Mouse (Mus musculus): ENCODE results near the gene Fcgbp. TPM values are rescaled to one million over a fixed set of nuclear protein-coding genes. Genes with fewer than 3 reads are reported as not detected.

Gene Fcgbp
- polyA plus RNA-seq (2012), result not detected in 2 replicates

DNA sequence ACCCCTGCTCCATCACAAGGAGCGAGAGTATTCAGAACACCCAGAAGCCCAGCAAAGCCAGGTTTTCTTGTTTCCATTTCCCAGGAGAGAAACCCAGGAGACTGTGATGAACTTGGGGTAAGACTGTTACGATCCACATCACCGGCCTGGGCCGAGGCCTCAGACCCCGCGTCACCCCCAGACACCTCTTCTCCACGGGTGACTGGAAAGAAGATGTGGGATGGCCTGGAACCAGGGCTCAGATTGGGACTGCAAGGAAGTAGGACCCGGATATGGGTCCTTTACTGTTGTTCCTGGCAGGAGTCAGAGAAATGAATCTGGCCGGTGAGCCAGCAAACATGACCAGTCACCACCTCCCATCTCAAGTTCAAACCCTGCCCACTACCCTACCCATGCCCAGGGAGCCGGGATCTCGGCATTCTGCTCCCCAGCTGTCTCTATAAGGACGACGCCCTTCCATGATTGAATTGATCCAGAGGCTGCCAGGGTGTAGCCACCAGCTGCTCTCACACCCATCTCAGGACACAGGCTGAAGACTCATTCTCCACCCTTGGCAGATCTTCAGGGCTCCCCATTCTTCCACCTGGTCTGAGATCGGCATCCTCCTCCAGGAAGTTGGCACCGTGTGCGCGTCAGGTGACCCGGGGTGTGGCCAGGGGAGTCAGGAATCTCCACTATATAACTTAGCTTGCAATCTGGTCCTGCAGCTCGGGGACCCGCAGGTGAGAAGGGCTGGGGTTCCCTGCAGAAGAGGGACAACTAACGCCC is at the start of gene Fcgbp:
TSS of gene Fcgbp (plus strand) at position 706 of the 768 bp plus-strand sequence.

DNA sequence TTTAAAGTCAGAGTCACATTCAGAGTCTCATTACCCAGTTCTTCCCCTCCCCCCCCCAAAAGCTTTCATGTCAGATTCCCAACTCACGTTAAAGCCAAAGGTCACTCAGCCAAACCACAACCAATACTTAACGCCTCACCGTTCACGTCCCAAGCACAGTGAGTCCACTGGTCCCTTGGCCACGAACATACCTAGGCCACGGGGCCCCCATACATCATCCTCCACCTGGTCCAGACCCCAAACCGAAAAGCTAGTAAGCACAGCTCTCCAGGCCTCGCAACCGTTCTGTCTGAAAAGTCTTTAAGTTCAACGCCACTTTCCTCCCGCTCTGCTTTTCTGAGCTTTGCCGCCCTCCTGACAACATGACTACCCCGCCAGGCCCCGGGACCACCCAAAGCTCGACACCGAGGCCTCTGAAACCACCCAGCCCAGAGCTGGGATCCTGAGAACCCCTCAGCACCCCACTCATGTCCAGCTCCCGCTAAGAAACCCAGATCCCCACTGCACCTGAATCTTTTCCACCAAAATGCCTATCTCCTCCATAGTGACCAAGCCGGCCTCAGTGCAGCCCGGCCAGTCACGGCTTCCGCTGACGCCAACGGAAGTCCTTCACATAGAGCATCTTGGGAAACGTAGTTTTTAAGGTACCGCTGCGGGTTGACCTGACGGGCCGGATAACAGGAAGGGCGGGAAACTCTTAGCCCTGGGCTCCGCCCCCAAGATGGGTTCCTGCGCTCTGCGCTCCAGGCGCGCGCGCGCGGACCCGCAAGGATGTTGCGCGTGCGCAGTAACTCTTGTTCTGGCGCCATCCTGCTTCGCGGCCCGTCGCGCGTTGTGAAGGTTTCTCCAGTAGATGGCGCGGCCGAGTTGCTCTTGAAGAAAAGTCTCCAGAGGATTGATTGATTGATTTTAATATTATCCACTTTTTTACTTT is 21.3 kb upstream of the Fcgbp start, which contains the start of gene Psmc4:
TSS of gene Psmc4 (minus strand) at position 626 of the 934 bp plus-strand sequence.

DNA sequence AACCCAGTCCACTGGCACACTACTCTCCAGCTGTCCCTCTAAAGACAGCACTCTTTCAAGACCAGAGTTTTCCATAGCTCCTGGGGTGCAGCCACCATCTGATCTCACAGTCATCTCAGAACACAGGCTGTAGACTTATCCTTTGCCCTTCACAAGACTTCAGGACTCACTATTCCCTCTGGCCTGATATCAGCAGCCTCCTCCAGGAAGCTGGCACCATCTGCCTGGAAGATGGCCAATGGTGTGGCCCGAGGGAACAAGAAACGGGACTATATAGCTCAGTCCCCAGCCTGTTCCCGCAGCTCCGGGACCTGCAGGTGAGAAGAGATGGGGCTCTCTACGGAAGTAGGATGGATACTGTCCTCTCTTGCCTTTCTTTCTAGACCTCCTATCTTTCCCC is 58.1 kb downstream of the Fcgbp start, which contains the start of gene 9530053A07Rik:
TSS of gene 9530053A07Rik (plus strand) at position 301 of the 400 bp plus-strand sequence.

DNA sequence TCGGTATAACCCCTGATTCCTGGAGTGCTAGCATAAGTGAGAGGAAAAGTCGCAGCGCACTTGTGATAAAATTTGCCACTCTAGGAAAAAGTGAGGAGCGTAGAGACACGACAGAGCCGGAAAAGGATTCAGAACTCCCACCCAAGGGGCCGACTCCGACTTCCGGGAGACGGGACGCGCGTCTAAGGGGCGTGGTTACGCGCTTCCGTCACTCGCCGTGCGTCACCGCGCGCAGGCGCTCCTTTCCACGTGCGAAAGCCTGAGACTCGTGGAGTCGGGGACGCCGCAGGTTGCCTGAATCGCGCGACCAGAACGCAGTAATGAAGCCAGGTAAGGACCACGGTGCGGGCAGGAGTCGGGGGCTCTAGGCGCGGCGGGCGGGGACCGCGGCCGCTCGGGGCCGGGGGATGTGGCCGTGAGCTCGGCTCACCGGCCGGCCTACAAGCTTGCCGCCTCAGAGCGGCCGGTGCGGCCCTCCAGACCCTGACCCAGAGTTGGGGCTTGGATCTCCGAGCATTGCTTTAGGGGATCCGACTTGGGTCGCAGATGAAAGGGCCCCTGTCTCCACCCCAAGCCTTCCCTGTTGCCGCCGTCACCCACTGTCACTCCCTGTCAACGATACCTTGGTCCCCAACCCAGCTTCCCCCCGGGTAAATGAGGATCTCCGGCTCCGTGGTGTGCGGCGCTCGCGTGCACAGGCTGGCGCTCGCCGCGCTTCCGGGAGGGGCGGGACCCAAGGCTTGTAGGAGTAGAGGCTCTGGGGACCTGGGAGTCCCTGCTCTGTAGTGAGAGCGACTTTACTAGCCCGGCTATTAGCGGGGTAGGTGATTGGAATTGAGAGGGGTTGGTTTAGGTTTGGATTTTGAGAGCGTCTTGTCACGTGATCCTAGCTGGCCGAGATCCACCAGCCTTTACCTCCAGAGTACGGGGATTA is 98.7 kb downstream of the Fcgbp start, which contains the start of gene Fbl:
TSS of gene Fbl (plus strand) at position 222 of the 934 bp plus-strand sequence.

Other genes starting within 250 kb of the Fcgbp start
- 0.15 and 0.39 TPM in 2 replicates for gene Zfp59, start 232.6 kb upstream of the Fcgbp start, polyA plus RNA-seq (2012)
- gene Zfp607a, start 213.7 kb upstream of the Fcgbp start, polyA plus RNA-seq (2012), result 0.10 and 0.19 TPM in 2 replicates
- gene Zfp974, start 141.8 kb upstream of the Fcgbp start, polyA plus RNA-seq (2012), result not detected in 2 replicates
- 0.18 and 0.27 TPM in 2 replicates for gene Zfp780b, start 92.1 kb upstream of the Fcgbp start, polyA plus RNA-seq (2012)
- gene Zfp850, start 57.1 kb upstream of the Fcgbp start, polyA plus RNA-seq (2012), result 0.26 and 0.34 TPM in 2 replicates
- 87.0 and 88.8 TPM in 2 replicates for gene Psmc4, start 21.1 kb upstream of the Fcgbp start, polyA plus RNA-seq (2012)
- not detected in 2 replicates for gene 9530053A07Rik, start 58.2 kb downstream of the Fcgbp start, polyA plus RNA-seq (2012)
- gene Fbl, start 98.5 kb downstream of the Fcgbp start, polyA plus RNA-seq (2012), result 516 and 763 TPM in 2 replicates
- gene Dyrk1b, start 108.2 kb downstream of the Fcgbp start, polyA plus RNA-seq (2012), result 57.5 and 63.7 TPM in 2 replicates
- 6.3 and 9.5 TPM in 2 replicates for gene Eid2, start 196.6 kb downstream of the Fcgbp start, polyA plus RNA-seq (2012)
- 9.4 and 10.6 TPM in 2 replicates for gene Eid2b, start 206.5 kb downstream of the Fcgbp start, polyA plus RNA-seq (2012)
- 0.05 TPM in 1 of 2 replicates, not detected in the other for gene Selenov, start 219.9 kb downstream of the Fcgbp start, polyA plus RNA-seq (2012)
- 0.34 TPM in 1 of 2 replicates, not detected in the other for gene Dll3, start 231.0 kb downstream of the Fcgbp start, polyA plus RNA-seq (2012)
- gene Timm50, start 240.8 kb downstream of the Fcgbp start, polyA plus RNA-seq (2012), result 165 and 203 TPM in 2 replicates

All from megakaryocyte-erythroid progenitor cell, adult 5 weeks (primary cell).